Mouse (Mus musculus): ENCODE measurements around the gene Rbm18.

DNA sequence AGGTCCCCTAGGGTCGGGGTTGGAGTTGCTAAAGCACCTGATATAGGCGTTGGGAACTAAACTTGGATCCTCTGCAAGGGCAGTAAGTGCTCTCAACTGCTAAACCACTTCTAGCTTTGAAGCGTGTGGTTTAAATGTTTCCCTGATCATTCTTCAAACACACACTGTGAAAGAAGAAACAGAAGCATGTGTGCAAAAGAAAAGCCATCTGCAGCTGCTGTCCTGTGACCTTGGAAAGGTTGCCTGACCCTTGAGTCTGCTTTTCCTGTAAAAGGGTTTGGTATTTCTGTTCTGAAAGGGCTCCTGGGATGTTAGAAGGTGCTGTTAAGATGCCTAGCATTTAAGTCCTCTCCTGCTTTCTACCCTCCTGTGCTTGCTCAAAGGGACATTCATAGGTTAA is 42.9 kb upstream of the Rbm18 start:
- TF ChIP-seq GATA1 (IDR thresholded peaks at IDR 0.05; ENCODE audit: low read length), result no peak
- TF ChIP-seq TAL1 (IDR thresholded peaks at IDR 0.05; ENCODE audit: low read length), result no peak
